Mouse (Mus musculus): ENCODE measurements around the gene Gm10337.

- TF ChIP-seq CTCF (IDR thresholded peaks at IDR 0.05) (no peak), EP300 (IDR thresholded peaks at IDR 0.05) (no peak)
Measured at GRCm38 (mm10) chr15:102513004-102513403, 9.5 kb downstream of the Gm10337 start.
